Mouse (Mus musculus): ENCODE data around the gene Arhgef7. TPM values are rescaled to one million over a fixed set of nuclear protein-coding genes. Genes with fewer than 3 reads are reported as not detected.
A peak's percentile ranks its signal among the peaks of the same experiment; 100 is the strongest.

Gene Arhgef7
- polyA plus RNA-seq, 1 experiment from 2014 or later, result 67.5 TPM

- WGBS, result 86% methylated on average over 4 of the region's 4 CpGs
- H3K27me3 ChIP-seq (ENCODE audit: control insufficient read depth, insufficient read depth, low read length), result no peaks in the 10 kb centered on the region
- H3K36me3 ChIP-seq (ENCODE audit: control insufficient read depth, insufficient read depth, low read length), result peaks cover 84% of the 10 kb centered on the region
- no peak overlapping the region for H3K4me3 ChIP-seq (ENCODE audit: control insufficient read depth in 1 of 2, insufficient read depth in 1 of 2, low read depth in 1 of 2, low read length in 2 of 2)
- H3K27ac ChIP-seq (replicated peaks in 1 of 2; ENCODE audit: control insufficient read depth in 1 of 2, insufficient read depth in 1 of 2, low read depth in 2 of 2, low read length in 2 of 2), result no peak overlapping the region
- H3K4me2 ChIP-seq (ENCODE audit: low read length), result no peak overlapping the region
- no peaks in the 10 kb centered on the region for H3K9me3 ChIP-seq (ENCODE audit: control insufficient read depth, low read length)
- ATAC-seq (ENCODE audit: insufficient number of reproducible peaks, insufficient read depth, low FRiP score, low read depth), result no peak
- H3K4me1 ChIP-seq (ENCODE audit: control insufficient read depth in 2 of 2, insufficient read depth in 2 of 2, low read length in 2 of 2), result peaks cover 2 to 13% of the 10 kb centered on the region in 2 experiments; a peak in 3 of 4 replicates
- no peak overlapping the region for H3K9ac ChIP-seq (ENCODE audit: low read length)
Measured at GRCm38 (mm10) chr8:11833157-11833556, 105.6 kb downstream of the Arhgef7 start.

- no peaks in the 10 kb centered on the region for H3K9me3 ChIP-seq (ENCODE audit: control insufficient read depth, low read length)
- whole genome bisulfite sequencing, result 78% methylated on average over 5 of the region's 5 CpGs
- H3K4me3 ChIP-seq (ENCODE audit: control insufficient read depth in 1 of 2, insufficient read depth in 1 of 2, low read depth in 1 of 2, low read length in 2 of 2), result no peak overlapping the region
- peaks cover 73% of the 10 kb centered on the region for H3K36me3 ChIP-seq (ENCODE audit: control insufficient read depth, insufficient read depth, low read length)
- peaks cover 3 to 13% of the 10 kb centered on the region in 2 experiments; a peak in 3 of 4 replicates for H3K4me1 ChIP-seq (ENCODE audit: control insufficient read depth in 2 of 2, insufficient read depth in 2 of 2, low read length in 2 of 2)
- H3K27ac ChIP-seq (replicated peaks in 1 of 2; ENCODE audit: control insufficient read depth in 1 of 2, insufficient read depth in 1 of 2, low read depth in 2 of 2, low read length in 2 of 2), result no peak overlapping the region
- no peak overlapping the region for H3K9ac ChIP-seq (ENCODE audit: low read length)
- H3K27me3 ChIP-seq (ENCODE audit: control insufficient read depth, insufficient read depth, low read length), result no peaks in the 10 kb centered on the region
- no peak overlapping the region for H3K4me2 ChIP-seq (ENCODE audit: low read length)
- ATAC-seq (ENCODE audit: insufficient number of reproducible peaks, insufficient read depth, low FRiP score, low read depth), result no peak
Measured at GRCm38 (mm10) chr8:11834200-11834599, 106.7 kb downstream of the Arhgef7 start.

GRCm38 (mm10) chr8:11834691-11835090, 107.2 kb downstream of the Arhgef7 start:
- no peak for ATAC-seq (ENCODE audit: insufficient number of reproducible peaks, insufficient read depth, low FRiP score, low read depth)
- H3K36me3 ChIP-seq (ENCODE audit: control insufficient read depth, insufficient read depth, low read length), result peaks cover 69% of the 10 kb centered on the region

GRCm38 (mm10) chr8:11840174-11840573, 112.7 kb downstream of the Arhgef7 start, which contains the start of gene Tex29:
TSS of gene Tex29 (plus strand) at chr8:11840474.
- Histone ChIP-seq H3K27ac (replicated peaks in 1 of 2; ENCODE audit: control insufficient read depth in 1 of 2, insufficient read depth in 1 of 2, low read depth in 2 of 2, low read length in 2 of 2) (peak within 1 kb of the TSS; percentile 43 to 80; a peak in 3 of 4 replicates), H3K36me3 (ENCODE audit: control insufficient read depth, insufficient read depth, low read length) (peaks cover 14% of the 10 kb centered on the region), H3K4me3 (ENCODE audit: control insufficient read depth in 1 of 2, insufficient read depth in 1 of 2, low read depth in 1 of 2, low read length in 2 of 2) (no peak within 1 kb of the TSS), H3K4me2 (ENCODE audit: low read length) (no peak within 1 kb of the TSS), H3K27me3 (ENCODE audit: control insufficient read depth, insufficient read depth, low read length) (no peaks in the 10 kb centered on the region), H3K9me3 (ENCODE audit: control insufficient read depth, low read length) (no peaks in the 10 kb centered on the region), H3K9ac (ENCODE audit: low read length) (no peak within 1 kb of the TSS), H3K4me1 (ENCODE audit: control insufficient read depth in 2 of 2, insufficient read depth in 2 of 2, low read length in 2 of 2) (peaks cover 31 to 35% of the 10 kb centered on the region in 2 experiments)
- no peak for ATAC-seq (ENCODE audit: insufficient number of reproducible peaks, insufficient read depth, low FRiP score, low read depth)
- 85% methylated on average over 5 of the region's 5 CpGs for WGBS

More at GRCm38 (mm10) chr8:11834691-11835090, 107.2 kb downstream of the Arhgef7 start:
- 86% methylated on average over 16 of the region's 16 CpGs for WGBS
- Histone ChIP-seq H3K4me3 (ENCODE audit: control insufficient read depth in 1 of 2, insufficient read depth in 1 of 2, low read depth in 1 of 2, low read length in 2 of 2) (no peak overlapping the region), H3K9ac (ENCODE audit: low read length) (no peak overlapping the region), H3K4me1 (ENCODE audit: control insufficient read depth in 2 of 2, insufficient read depth in 2 of 2, low read length in 2 of 2) (peaks cover 4 to 14% of the 10 kb centered on the region in 2 experiments; a peak in 3 of 4 replicates), H3K9me3 (ENCODE audit: control insufficient read depth, low read length) (no peaks in the 10 kb centered on the region), H3K27me3 (ENCODE audit: control insufficient read depth, insufficient read depth, low read length) (no peaks in the 10 kb centered on the region), H3K27ac (replicated peaks in 1 of 2; ENCODE audit: control insufficient read depth in 1 of 2, insufficient read depth in 1 of 2, low read depth in 2 of 2, low read length in 2 of 2) (no peak overlapping the region), H3K4me2 (ENCODE audit: low read length) (no peak overlapping the region)

- no peaks in the 10 kb centered on the region for H3K9me3 ChIP-seq (ENCODE audit: control insufficient read depth, low read length)
- ATAC-seq (ENCODE audit: insufficient number of reproducible peaks, insufficient read depth, low FRiP score, low read depth), result peak; percentile 28; the same call in 1 of the 2 replicates
- H3K27me3 ChIP-seq (ENCODE audit: control insufficient read depth, insufficient read depth, low read length), result no peaks in the 10 kb centered on the region
- H3K9ac ChIP-seq (ENCODE audit: low read length), result peak overlapping the region; percentile 58
- peak overlapping the region; percentile 69 to 80 for H3K27ac ChIP-seq (replicated peaks in 1 of 2; ENCODE audit: control insufficient read depth in 1 of 2, insufficient read depth in 1 of 2, low read depth in 2 of 2, low read length in 2 of 2)
- peaks cover 29 to 31% of the 10 kb centered on the region in 2 experiments for H3K4me1 ChIP-seq (ENCODE audit: control insufficient read depth in 2 of 2, insufficient read depth in 2 of 2, low read length in 2 of 2)
- 9% methylated on average over 8 of the region's 8 CpGs for WGBS
- H3K4me3 ChIP-seq (ENCODE audit: control insufficient read depth in 1 of 2, insufficient read depth in 1 of 2, low read depth in 1 of 2, low read length in 2 of 2), result no peak overlapping the region
- 0 out of 2 replicates have a peak, but pooled peaks cover 1% of the 10 kb centered on the region for H3K36me3 ChIP-seq (ENCODE audit: control insufficient read depth, insufficient read depth, low read length)
- peak overlapping the region; percentile 19 for H3K4me2 ChIP-seq (ENCODE audit: low read length)
Measured at GRCm38 (mm10) chr8:11841571-11841970, 114.0 kb downstream of the Arhgef7 start.

- H3K36me3 ChIP-seq (ENCODE audit: control insufficient read depth, insufficient read depth, low read length), result no peaks in the 10 kb centered on the region
- 55% methylated on average over 8 of the region's 8 CpGs for WGBS
- H3K4me1 ChIP-seq (ENCODE audit: control insufficient read depth in 2 of 2, insufficient read depth in 2 of 2, low read length in 2 of 2), result peaks cover 29 to 31% of the 10 kb centered on the region in 2 experiments
- no peak overlapping the region for H3K4me3 ChIP-seq (ENCODE audit: control insufficient read depth in 1 of 2, insufficient read depth in 1 of 2, low read depth in 1 of 2, low read length in 2 of 2)
- H3K9me3 ChIP-seq (ENCODE audit: control insufficient read depth, low read length), result no peaks in the 10 kb centered on the region
- ATAC-seq (ENCODE audit: insufficient number of reproducible peaks, insufficient read depth, low FRiP score, low read depth), result no peak
- H3K4me2 ChIP-seq (ENCODE audit: low read length), result no peak overlapping the region
- no peak overlapping the region for H3K27ac ChIP-seq (replicated peaks in 1 of 2; ENCODE audit: control insufficient read depth in 1 of 2, insufficient read depth in 1 of 2, low read depth in 2 of 2, low read length in 2 of 2)
- no peak overlapping the region for H3K9ac ChIP-seq (ENCODE audit: low read length)
- no peaks in the 10 kb centered on the region for H3K27me3 ChIP-seq (ENCODE audit: control insufficient read depth, insufficient read depth, low read length)
Measured at GRCm38 (mm10) chr8:11842757-11843156, 115.2 kb downstream of the Arhgef7 start.

- H3K4me2 ChIP-seq (ENCODE audit: low read length), result no peak overlapping the region
- ATAC-seq (ENCODE audit: insufficient number of reproducible peaks, insufficient read depth, low FRiP score, low read depth), result no peak
- no peak overlapping the region for H3K4me3 ChIP-seq (ENCODE audit: control insufficient read depth in 1 of 2, insufficient read depth in 1 of 2, low read depth in 1 of 2, low read length in 2 of 2)
- H3K36me3 ChIP-seq (ENCODE audit: control insufficient read depth, insufficient read depth, low read length), result no peaks in the 10 kb centered on the region
- no peaks in the 10 kb centered on the region for H3K27me3 ChIP-seq (ENCODE audit: control insufficient read depth, insufficient read depth, low read length)
- H3K27ac ChIP-seq (replicated peaks in 1 of 2; ENCODE audit: control insufficient read depth in 1 of 2, insufficient read depth in 1 of 2, low read depth in 2 of 2, low read length in 2 of 2), result no peak overlapping the region
- 80% methylated on average over 13 of the region's 13 CpGs for WGBS
- H3K9ac ChIP-seq (ENCODE audit: low read length), result no peak overlapping the region
- H3K9me3 ChIP-seq (ENCODE audit: control insufficient read depth, low read length), result no peaks in the 10 kb centered on the region
- H3K4me1 ChIP-seq (ENCODE audit: control insufficient read depth in 2 of 2, insufficient read depth in 2 of 2, low read length in 2 of 2), result peaks cover 29 to 31% of the 10 kb centered on the region in 2 experiments
Measured at GRCm38 (mm10) chr8:11843677-11844315, 116.3 kb downstream of the Arhgef7 start.
